Mouse (Mus musculus): ENCODE data around the gene Gm9918.

Gene Gm9918

DNA sequence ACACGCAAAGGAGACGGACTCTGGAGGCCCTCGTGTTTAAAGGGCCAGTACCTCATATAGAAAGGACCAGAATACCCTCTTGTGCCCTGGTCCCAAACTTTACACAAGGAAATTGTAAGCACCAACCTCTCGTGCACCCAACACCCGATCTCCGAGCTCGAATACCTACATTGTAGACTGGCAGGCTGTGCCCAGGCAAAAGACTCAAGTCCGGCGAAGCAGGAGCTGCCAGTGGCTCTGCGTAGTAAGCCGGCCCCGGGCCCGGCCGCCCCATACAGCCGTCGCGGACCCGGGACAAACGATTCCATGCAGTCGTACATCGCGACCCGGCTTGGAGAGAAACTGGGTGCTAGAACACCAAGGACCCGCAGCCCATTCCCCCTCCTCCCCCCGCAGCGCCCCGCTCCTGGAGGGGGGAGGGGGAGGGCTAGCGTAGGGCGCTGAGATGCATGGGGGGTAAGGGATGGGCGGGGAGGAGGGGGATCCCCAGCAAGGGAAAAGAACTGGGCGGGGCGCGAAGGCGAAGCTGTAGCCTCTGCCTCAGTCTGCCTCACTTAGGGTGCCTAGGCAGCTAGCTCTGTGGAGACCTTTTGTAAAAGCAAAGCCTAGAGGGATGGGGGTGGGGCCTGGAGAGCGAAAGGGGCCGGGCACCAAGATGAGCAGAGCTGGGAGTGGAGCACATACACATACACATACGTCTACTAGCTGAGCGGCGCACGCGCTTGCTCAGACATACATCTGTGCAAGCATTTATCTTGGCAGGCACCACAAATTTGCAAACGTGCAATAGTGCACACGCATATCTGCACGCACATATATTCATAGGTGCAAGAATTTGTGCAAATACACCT, 24.2 kb upstream of the Gm9918 start:
- DNase-seq (ENCODE audit: low spot score): no peak

DNA sequence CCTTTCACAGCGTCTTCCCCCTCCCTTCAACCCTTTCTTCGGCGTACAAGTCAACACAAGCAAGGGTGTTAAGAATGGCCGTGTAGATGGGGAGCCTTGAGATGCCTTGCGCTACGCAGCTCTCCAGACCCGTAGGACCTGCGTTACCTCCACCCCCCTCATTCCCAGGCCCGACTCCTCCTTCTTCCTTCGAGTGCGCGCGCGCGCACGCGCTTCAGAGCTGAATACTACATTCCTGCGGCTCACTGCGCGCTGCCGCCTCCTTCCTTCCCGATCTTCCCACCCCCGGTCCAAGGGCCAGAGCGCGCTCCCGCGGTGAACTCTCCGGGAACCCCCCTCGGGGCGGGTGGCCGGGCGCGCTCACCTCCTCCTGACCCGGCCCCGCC, 23.5 kb upstream of the Gm9918 start:
- DNase-seq (ENCODE audit: low spot score): no peak

DNA sequence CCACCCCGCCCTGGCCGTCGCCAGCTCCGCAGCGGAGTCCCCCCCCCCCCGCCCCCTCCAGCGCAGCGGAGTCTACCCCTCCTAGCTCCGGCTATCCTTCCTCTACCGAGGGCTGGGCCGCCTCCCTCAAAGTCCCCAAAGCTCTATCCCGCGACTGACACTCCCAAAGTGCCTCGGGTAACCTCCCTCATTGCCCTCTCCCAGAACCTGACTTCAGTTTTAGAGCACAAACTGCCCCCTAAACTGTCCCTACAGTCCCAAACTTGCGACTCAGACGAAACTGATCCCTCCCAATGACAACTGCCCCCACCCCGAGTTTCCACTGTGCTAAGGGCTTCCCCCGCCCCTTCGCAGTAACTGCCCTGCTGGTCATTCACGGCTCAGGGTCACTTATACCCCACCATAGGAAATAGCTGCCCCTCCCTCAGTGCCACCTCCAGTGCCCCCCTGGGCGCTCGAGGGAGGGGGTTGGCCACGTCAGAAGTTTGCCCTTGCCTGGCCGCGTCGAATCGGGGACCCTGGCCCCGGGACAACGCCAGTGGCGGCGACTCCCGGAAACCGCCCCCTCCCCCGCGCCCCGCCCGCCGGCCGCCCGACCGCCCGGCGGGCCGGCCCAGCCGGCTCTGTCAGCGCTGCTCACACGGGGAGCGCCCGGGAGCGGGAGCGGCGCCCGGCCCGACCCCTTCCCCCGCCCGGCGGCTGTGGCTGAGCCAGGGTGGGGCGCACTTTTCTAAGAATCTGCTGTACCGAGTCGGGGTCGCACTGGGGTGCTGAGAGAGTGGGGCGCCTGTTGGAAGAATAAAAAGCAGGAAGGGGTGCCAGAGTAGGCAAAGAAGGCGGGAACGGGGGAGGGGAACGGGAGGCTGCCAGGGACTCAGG, 22.9 kb upstream of the Gm9918 start:
- no peak for DNase-seq (ENCODE audit: low spot score)

DNA sequence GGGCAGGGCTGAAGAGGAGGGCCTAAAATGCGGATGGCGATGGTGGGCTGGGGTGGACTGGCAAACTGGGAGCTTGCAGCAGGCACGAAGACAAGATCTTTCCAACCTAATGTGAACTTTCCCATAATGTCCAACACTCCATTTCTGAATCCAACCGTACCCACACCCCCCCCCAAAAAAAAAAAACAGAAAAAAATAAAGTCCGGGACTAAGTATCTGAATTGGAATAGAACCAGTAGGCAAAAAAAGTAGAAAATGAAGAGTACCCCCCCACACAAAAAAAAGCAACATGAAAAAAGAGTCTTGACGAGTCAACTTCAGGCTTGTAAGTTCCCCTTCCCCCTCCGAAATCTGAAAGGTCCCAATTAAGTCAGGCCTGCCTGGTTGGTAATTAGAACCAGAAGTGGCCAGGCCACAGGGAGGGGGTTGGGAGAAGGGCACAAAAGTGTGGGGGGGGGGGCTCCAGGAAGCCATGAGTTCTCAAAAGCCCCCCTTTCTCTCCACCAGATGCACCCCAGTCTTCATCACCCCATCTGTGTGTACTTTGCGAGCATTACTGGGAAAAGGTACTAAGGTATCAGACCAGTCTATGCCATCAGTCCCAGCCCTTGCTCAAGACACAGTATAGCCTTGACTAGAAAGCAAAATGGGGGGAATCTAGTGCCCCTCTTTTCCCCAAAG, 22.1 kb upstream of the Gm9918 start:
- DNase-seq (ENCODE audit: low spot score): no peak

DNA sequence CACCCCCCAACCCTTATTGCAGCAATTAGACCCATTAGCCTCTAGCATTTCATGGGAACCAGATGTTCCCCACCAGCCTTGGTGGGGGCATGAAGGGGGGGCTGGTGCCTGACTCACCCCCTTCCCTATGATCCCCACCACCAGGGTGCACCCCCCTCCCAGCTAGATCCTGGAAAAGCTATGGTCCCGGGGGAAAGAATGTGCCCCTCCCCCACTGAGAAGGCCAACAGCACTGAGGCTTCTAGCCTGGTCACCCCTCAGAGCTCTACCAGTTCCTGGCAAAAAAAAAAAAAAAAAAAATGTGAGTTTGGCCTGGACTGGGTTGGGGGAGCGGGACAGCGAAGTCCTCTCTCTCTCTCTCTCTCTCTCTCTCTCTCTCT, 21.6 kb upstream of the Gm9918 start:
- no peak for DNase-seq (ENCODE audit: low spot score)

DNA sequence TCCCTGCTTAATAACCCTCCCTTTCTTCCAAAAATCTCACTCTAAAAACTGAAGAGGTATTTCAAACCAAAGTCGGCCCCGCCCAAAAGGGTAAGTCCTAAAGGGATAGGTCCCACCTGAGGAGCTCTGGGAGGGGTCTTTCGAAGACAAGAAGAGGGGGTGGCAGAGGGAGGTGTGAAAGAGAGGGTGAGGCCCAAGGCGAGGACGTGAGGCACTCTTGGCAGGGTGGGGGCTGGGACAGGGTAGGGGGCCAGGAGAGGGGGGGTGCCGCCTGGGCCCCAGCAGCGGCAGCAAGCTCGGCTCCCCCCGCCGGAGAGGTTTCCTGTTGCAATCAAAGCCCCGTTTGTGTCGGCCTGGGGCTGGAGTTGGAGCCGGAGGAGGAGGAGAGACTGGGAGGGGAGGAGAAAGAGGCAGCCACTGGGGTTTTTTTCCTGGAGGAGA, 21.1 kb upstream of the Gm9918 start:
- no peak for DNase-seq (ENCODE audit: low spot score)

DNA sequence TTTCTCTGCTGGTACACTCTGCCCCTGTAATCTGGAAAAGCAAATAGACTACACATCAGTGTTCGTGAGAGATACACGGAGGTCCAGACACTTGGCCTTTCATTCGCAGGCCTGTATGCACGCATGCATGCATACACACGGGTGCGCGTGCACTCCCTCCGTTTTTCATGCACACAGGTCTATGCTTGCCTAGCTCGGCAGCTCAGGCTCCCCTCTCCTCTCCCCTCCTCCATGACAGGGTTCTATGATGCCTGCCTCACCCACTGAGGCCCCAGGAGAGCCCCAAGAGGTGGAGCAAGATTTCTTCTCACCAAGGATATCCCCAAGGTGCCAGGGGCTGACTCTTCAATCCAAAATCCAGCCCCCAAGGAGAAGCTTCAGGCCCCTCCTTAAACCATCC, 20.4 kb upstream of the Gm9918 start:
- no peak for DNase-seq (ENCODE audit: low spot score)

DNA sequence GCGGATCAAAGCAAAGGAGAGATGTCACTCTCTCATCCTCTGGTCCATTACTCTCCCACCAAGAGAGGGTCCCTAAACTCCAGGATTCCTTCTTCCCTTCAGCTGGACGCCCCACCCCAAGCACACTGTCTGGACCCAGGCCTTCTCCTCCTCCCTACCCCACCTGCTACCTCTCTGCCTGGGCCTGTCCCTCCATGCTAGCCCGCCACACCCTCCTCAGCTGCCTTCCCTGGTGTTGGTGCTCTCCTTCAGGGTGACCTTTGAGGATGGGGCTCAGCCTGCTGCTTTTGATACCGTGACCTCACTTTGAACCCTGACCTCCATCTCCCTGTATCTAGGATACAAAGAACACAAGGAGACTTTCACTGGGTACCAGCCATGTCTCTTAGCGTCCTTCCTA, 19.8 kb upstream of the Gm9918 start:
- DNase-seq (ENCODE audit: low spot score): no peak

DNA sequence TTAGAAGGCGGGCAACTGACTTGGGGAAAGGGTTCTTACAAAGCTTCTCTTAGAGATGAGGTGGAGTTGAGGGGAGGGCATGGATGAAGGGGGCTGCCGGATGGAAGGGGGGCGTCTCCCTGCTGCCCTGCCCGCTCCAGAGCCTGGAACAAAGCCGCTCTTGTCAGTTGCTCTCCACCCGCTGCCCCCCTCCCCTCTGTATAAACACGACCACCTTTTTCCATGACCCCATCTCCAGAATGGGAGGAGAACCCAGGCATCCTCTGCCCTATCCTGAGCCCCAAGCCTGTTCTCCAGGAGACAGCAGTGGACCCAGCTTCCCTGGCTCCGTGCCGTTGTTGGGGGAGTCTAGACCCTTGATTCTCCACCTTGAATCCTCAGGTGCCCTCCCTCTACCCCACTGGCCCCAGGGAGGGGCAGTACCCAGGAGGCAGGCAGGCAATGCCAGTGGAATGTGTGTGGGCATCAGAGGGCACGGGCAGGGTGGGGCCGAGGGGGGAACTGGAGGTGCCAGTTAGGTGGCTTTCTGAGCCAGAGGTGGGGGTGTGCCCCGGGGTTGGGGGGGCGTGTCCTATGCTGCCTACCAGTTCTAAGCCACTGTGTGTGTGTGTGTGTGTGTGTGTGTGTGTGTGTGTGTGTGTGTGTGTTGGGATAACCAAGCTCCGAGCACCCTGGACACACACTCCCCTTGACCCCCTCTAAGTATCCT, 14.7 kb upstream of the Gm9918 start:
- DNase-seq (ENCODE audit: low spot score): no peak

DNA sequence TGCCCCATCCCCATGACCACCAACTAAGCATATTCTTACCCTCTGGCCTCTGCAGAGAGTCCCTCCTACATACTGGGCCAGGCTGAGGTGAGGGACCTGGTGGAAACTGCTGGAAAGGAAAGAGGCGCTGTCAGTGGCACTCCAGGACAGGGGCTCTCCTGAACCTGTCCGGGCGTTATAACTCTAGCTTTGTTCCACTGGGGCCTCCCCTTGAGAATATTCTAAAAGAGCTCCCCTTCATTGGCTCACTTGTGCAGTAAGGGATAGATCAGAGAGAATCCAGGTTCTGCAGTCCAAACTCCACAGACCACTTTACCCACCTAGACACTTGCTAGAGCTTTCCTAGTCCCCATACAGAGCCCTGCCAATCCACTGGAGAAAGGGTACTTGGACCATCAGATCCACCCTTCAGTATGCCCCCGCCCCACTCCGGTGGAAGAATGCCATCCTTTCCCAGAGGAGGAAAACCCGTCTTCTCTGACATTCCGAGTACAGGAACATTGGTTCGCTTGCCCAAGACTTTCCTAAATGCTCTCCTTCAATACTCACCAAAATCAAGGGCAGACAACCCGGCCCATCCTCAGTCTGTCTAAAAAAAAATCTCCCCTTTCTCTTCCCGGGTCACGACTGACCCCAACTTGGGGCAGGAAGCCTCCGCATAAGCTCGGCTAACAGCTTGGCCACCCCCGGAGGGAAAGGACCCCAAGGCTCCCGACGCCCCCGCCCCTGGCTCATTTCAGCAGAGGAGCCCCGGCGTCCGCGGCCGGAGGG, 13.7 kb upstream of the Gm9918 start:
- no peak for DNase-seq (ENCODE audit: low spot score)

DNA sequence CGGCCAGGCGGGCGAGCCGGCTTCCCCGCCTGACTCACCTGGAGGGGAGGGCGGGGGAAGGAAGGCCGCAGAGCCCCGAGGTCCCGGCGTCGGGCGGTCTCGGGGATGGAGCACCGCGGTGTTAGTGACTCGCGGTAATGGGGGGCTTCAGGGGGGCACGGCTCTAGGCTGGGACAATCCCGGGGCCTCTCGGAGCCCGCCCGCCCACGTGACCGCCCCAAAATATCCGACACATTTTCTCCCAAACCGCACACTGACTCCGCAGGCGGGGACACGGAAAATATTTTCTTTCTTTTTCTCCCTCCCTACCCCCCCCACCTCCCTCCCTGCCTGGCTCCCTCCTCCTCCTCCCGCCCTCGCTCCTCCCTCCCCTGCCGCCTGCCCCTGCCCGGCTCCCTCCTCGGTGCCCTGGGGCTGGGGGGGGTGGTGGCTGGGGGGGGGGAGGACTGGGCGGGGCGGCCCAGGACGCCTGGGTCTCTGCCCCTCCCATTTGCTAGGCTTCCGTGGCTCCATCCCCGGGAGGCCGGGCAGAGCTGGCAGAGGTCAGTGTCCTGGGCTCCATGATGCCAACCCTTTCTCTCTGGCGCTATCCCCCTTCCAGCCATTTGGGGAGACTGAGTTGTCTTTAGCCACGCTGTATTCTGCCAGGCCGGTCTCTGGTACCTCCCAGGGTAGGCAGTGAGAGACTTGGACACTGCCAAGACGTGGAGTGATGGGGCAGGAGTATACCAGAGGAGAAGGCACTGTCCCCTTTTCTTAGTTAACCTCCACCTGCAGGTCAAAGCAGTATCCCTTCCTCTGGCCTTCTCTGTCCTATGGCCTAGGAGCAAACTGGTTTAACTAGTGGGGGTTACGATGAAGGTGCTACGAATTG, 12.9 kb upstream of the Gm9918 start, which contains the start of gene Rarg:
TSS of gene Rarg (minus strand) at position 316 of the 874 bp plus-strand sequence.
- DNase-seq (ENCODE audit: low spot score): no peak

DNA sequence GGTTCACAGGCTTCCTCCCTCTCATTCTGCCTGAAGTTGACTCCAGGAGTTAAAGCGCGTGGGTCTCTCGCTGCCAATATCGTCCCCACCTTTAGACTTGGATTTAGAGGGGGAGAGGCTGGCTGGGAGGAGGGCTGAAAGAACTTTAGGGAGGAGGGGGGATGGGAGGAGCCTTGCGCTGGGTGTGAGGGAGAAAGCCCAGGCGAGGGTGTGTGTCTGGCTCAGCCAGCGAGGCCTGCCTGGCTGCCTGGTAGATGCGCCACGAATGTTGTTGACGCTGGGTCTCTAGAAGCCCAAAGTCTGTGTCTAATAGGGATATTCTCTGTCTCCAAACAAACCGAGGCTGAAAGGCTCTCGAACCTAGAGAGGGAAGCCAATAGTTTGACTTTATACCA, 12.3 kb upstream of the Gm9918 start:
- DNase-seq (ENCODE audit: low spot score): no peak

DNA sequence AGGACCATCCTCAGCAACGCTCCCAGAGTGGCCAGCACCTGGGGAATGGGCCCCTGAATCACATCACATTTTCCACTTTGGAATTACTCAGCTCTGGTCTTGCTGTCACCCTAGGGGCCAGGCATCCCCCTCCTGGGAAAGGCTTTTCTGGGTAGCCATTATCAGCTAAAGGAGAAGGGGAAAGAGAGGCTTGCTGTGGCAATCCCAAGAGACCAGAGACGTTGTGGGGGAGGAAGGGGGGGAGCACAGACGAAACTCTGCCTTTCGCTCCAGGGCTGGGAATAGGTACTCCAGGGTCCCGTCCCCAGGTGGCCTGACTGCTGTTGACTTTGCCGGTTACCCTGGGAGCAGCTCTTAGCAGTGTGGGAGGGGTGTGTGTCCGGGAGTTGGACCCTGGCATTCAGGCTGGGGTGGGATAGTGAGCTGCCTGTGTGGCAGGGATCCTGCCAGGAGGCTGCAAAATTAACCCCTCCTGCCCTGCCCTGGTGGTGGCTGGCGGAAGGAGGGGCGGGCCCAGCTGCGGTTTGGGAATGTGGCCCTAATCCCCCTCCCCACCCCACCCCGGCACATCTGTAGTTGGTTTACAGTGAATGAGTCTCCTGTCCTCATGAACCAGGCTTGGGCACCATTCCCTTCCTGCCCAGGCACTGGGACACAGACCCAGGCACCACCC, 11.6 kb upstream of the Gm9918 start:
- DNase-seq (ENCODE audit: low spot score): no peak

DNA sequence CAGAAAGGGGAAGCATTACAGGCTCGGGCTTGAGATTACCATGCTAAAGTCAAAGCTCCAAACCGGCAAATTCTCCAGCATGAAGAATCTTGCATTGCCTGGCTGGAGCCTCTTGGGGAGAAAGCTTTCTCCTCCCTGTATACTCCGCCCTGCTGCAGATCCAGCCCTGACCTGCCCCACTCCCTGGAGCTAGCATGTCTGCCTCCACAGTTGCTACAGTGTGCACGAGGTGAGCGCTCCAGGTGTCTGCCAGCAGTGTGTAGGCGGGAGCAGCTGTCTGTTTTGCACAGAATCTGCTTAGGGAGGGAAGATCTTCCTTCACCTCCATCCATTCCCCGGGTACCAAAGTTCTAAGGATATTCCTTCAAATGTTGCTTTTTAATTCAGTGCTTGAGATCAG, 7.8 kb upstream of the Gm9918 start:
- no peak for DNase-seq (ENCODE audit: low spot score)

DNA sequence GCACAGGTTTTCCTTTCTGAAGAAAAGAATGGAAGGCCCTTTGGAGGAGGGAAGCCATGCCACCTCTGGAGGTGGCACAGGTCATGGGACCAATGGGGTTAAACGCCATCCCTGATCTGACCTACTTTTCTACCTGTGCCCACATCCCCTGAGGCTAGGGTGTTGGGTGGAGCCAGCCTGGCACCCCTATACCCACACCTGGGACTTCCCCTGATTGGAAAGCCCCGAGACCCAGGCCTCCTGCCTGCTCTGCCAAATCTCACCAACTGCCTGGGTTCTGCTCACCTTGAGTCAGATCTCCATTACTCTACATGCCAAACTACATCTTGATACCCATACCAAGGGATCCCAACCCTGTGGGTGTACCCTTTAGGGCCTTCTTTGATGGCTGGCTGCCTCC, 7.3 kb upstream of the Gm9918 start:
- DNase-seq (ENCODE audit: low spot score): no peak

DNA sequence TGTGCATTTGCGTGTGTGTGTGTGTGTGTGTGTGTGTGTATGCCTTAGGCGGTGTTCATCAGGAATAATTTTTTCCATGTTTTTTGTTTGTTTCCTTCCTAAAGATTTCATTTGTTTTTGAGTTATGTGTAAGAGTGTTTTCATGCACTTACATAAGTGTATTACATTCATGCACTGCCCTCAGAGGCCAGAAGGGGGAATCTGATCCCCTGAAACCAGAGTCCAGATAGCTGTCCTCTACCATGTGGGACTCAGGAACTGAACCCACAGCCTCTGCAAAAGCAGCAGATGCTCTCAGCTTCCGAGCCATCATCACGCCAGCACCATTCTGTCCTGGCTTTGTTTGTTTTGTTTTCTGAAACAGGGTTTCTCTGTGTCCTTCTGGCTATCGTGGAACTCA, 4.8 kb upstream of the Gm9918 start:
- no peak for DNase-seq (ENCODE audit: low spot score)

DNA sequence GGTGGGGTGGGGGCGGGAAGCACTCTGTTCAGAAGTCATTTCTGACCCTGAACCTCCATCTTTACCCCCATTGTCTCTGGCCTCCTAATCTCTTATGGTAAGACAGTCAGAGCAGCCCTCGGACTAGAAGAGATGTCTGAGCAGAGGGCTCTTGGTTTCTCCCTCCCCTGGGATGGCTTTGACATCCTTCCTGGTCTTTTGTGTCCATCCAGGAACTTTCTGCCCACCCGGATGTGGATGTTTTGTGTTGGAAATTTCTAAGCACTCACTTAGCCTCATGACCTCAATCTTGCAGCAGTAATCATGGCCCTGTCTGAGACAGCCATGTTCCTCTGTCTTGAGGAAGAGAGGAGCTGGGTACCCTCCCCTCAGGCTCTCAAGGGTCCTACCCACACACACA, 1.1 kb downstream of the Gm9918 start:
- no peak for DNase-seq (ENCODE audit: low spot score)

DNA sequence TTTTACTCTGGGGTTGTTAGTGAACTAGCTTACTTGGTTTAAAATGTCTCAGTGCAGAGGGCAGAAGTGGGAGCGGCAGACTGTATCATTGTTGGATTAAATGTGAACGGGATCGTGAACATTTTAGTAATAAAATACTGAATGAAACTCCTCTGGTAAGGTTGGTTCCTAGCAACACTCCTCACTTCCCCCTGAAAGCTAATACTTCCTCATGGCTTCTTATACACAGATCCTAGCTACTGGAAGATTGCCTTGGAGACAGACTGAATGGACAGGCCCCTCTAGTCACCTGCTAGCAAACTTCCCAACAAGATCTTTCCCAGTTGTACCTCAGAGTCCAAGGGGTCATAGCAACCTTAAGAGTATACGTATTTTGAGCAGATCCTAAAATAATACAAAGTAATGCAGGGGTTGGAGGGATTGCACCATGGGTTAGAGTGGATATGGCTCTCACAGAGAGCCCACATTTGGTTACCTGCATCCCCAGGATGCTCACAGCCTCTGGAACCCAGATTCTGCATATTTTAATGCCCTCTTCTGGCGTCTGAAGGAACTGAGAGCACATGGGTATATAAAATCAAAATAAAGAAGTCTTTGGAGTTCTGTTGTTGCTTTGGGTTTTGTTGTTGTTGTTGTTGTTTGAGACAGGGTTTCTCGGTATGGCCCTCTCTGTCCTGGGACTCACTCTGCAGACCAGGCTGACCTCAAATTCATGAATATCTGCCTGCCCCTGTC, 3.8 kb downstream of the Gm9918 start:
- DNase-seq (ENCODE audit: low spot score): no peak

DNA sequence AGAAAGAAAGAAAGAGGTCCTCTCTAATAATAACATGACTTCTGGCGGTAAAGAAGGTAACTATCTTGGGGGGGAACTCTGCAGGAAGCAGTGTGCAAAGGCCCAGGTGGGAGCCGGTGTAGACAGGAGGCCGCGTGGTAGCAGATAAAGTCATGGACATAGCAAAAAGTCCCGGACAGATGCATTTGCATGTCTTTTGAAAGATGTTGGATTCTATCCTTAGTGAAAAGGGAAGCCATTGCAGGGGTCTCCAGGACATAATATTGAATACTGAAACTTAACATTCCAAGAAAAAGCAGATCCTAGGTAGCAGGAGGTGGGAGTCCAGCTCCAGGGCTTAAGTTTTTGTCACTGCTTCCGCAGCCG, 8.3 kb downstream of the Gm9918 start:
- DNase-seq (ENCODE audit: low spot score): no peak
